Mouse (Mus musculus) embryo, embryonic 9.5 days (tissue): Measurements from ENCODE around the gene Cfi.

Experiments
- DNase-seq: peaks from one replicate; pipeline ENCODE4 v3.0.0-alpha.2; 2017; ENCODE audit errors: extremely low spot score

Gene Cfi

DNA sequence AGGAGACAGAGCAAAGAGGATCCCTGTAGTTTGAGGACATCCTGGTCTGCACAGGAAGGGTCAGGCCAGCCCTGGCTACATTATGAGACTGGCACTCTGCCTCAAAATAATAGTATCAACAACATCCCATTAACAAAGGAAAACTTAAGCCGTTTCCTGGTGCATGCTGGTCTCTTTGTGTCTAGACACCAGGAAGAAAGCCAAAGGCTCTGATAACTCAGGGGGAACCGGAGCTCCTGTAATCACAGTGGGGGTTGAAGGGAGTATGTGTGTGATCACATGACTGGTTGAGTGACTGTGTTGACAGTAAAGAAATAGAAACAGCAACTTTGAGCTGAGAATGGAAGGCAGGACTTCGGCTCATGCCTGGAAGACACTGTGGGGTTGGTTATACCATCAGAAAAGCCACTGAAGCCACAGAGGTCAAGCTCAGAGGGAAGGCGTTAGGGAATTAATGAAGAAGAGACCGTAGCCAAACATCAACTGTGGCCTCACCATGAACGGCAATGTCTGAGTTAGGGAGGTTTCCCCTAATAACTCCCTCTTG, at the start of gene Cfi:
Cfi (plus strand) TSS at position 497 of the 547 bp plus-strand sequence.
- no peak for DNase-seq

DNA sequence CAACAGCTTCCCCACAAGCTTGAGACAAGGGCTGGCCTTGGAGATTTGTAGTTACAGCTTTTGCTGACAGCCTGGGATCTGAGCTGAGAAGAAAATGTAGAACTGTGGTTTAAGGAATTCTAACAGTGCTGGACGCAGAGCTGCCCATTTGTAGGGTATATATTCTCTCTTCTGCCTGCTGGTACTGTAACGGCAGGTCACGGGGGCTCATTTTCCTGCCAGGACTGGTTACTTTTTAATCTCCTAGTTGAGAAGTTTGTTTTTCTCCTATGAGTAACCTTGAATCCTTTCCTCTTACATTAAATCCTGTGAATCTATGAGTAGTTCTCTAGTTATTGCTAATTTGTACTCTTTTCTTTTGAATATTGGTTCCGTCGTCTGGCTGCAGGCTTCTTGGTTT, 41.9 kb upstream of the Cfi start:
- DNase-seq = no peak

DNA sequence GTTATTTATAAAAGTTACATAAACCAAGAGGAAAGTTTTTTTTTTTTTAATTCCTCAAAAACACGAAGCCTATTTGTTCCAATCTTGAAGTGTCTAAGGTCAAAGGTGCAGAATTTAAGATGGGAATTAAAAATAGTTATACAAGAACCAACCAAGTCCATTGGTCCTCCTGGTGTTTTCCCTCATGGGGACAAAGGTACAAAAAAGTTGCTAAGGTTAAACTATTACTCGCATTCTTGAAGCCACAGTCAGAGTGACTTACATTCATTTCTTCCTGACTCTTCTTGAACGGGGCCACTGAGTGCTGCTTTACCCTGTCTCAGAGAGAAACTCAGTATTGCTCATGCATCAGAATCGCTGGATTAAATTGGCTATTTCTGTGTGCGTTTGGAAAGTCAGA, 38.3 kb upstream of the Cfi start:
- DNase-seq = no peak

DNA sequence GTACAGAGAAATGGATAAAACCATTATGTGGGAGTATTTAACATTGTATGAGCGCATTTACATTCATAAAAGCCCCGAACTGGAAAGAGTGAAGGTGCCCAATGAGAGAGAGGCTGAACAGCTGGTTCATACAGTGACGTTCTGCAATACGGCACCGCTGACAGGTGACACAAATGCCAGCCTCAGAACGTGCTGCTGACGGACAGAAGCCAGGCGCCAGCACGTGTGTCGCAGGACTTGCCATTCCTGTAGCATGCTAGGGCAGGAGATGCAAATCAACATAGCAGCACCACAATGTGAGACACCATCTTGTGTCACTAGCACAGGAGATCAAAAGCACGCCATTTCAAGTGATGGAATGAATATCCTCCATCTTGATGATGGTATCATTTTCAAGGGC, 37.1 kb upstream of the Cfi start:
- DNase-seq = no peak

DNA sequence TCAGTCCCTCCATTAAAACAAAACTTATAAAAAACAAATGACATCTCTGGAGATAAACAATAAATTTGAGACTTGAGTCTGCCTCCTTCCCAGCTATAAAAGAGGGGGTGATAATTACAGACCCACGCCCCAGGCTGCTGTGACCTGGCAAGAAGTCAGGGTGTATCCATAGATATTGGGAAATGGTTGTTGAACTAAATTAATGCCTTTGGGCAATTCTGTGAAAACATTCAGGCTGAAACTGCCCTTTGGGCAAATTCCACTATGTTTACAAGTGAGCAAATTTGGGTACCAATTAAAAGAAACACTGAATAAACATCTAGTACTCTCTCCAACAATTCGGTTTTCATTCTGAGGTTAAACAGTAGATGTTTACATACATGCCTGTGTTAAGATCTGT, 36.7 kb upstream of the Cfi start:
- DNase-seq = no peak

DNA sequence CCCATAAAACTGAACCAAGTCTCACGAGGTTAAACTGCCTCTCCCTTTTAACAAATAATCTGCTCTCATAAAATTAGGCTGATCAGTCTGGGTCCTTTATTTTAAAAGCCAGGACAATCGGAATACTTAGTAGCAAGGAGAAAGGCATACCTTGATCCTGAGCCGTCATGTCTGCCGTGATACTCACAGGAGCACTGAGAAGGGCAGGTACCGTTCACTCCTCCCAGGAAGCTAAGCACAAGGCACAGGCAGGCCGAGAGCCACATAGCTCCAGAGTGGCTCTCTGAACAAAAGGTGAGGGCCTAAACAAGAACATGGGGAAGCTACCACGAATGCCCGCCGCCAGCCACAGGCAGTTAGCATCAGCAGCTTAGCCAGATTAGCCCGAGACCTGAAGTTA, 31.9 kb upstream of the Cfi start, which contains the start of gene Lrit3:
Lrit3 (minus strand) TSS at position 266 of the 400 bp plus-strand sequence.
- no peak for DNase-seq

GRCm38 (mm10) chr3:129820847-129821246, 14.8 kb upstream of the Cfi start:
- no peak for DNase-seq

DNA sequence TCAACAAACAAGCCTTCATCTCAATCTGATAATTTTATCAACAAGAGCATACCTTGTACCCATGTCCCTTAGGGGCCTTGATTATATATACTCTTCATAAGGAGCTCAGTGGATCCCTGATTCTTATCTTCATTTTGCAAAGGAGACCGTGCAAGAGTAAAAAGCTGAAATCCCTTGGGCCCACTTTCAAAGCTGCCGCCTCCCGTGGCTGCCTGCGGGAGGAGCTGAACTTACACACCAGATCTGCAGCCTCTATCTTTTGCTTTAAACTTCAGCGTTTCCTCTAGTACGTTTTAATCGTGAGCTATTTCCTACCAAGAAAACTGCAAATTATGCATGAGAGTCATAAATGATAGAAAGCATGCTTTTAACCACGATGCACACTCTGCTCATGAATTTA, 13.9 kb upstream of the Cfi start:
- no peak for DNase-seq

DNA sequence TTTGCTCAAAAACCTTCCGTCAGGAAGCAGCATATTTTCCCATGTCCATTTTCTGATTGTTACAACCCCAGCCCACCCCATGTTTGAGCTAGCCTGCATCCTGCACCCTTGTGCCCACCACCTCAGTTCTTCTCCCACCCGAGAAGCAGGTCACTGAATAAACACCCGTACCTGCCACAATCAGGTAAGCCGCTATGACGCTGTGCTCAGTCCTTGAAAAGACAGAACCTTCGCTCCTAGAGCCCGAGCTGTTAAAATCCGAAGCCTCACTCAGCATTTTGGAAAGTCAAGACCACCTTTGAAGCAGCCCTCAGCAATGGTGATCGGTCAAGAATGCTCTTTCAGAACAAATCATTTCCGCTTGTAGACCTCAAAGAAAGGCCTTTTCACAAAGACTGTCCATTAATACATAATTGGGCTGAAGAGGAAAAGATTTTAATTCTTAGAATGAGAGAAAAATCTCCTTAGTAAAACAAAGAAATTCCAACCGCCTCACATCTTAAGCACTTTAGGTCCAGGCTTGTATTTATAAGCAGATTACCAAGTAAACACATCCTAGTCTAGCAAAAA, 13.4 kb upstream of the Cfi start, which contains the start of gene Rrh:
Rrh (minus strand) TSS at position 382 of the 570 bp plus-strand sequence.
- no peak for DNase-seq

DNA sequence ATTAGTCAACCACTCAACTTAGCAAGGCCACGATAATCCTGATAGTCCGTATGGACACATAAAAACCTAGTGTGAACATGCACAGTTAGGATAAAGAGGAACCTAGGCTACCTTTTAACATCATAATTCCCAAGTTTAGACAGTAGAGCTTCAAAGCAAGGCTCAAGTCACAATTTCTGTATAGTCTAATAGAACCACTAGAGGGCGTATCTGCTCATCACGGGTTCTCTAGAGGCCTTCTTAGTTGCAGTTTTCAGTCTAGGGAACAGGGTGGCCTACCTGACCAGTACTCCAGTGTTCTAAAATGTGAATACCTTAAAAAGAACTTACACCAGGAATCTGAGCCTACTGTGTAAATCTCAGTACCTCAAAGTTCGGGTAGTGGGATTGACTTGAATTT, 12.4 kb upstream of the Cfi start:
- peak; percentile 24 for DNase-seq

DNA sequence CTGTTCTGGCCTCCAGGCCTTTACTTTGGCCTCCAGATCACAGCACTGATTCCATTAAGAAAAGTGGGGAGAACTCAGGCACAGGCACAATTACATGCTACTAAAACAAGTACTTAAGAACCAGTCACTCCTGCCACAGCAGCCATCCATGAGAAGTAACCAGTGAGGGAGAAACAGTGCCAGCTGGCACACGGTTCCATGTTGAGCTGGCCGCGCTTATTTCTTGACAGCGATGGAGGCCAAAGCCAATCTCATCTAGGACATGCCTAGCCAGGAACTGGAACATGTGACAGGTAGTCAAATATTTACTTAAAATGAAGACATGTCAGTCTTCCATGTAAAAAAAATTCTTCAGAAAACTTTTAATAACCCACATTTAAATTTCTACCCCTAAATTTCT, 11.5 kb upstream of the Cfi start:
- no peak for DNase-seq

DNA sequence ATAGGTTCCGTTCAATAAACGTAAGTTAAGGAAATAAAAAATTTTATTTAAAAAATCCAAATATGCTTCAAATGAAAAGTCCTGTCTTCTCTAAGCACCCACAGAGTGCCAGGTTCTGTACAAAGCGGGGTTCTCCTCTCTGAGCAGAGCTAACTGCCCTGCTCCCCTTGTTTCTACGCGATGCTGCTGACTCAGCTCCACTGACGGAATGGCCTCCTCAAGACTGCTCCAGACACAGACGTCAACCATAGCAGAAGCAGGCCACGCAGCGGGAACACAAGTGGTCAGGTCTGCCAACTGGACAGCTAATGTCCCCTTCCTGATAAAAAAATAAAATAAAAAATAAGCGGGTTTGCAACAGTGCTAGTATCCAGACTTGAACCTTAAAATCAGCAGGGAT, 10.8 kb upstream of the Cfi start:
- DNase-seq = no peak

GRCm38 (mm10) chr3:129826691-129827090, 9.0 kb upstream of the Cfi start:
- DNase-seq = no peak

GRCm38 (mm10) chr3:129827691-129828090, 8.0 kb upstream of the Cfi start:
- DNase-seq = no peak

GRCm38 (mm10) chr3:129830626-129831025, 5.1 kb upstream of the Cfi start:
- no peak for DNase-seq

GRCm38 (mm10) chr3:129831035-129831568, 4.6 kb upstream of the Cfi start, which contains the start of gene Gar1:
Gene Gar1 (minus strand): TSS chr3:129831396.
- DNase-seq = peak; percentile 93

- DNase-seq = peak; percentile 16
Observed at GRCm38 (mm10) chr3:129836051-129836697, 490 bp downstream of the Cfi start.

DNA sequence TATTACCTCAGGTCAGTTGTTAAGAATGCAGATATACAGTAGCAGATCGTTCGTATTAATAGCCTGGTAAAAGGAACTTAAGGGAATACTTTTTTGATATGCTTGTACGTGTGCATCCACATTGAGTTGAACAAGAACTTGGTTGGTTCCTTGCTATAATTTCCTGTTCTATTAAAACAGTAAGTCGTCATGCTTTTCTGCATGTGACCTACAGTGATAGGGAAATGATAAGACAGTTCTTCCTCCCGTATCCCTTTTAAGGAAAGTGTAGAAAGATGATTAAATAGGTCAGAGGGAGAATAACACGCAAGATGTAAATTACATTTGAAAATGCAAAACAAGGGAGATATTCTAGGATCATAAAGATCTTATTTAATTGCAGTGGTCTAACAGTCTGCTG, 1.3 kb downstream of the Cfi start:
- no peak for DNase-seq

DNA sequence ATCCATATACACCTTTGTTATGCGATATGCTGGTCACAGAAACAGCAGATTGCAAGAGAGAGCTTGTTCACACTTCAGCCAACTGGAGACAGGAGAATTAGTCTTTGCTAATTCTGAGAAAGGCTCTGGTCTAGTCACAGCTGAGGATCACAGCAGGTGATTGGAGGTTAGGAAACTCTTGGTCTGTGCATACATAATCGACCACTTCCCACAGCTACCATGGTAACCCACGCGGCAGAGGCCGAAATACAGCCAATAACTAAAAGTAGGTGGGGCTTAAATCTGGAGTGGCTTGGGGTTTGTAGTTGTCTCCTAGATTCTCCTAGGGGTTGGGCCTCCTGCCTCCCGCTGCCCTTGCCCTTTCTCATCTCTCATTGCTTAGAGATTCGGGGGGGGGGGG, 2.3 kb downstream of the Cfi start:
- no peak for DNase-seq

- DNase-seq = no peak
Observed at GRCm38 (mm10) chr3:129845868-129846267, 10.2 kb downstream of the Cfi start.

DNA sequence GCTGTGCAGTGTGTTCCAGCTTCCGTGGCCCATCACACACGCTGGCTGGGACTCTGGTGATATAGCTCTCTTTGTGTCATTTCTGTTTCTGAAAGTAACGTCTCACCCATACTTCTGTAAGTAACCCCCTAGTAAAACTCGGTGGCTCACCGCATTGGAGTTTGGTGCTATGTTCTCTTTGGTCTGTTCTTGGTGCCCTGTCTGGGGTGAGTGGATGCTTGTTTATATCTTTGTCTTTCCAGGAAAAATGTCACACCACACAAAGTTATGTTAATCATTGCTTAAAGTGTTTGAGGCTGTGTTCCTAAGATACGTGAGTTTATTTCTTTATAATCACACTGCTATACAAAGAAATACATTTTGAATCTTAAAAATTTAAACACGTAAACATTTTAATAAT, 11.2 kb downstream of the Cfi start:
- DNase-seq = no peak

GRCm38 (mm10) chr3:129862592-129862991, 26.9 kb downstream of the Cfi start:
- DNase-seq = no peak

- DNase-seq = peak; percentile 24
Observed at GRCm38 (mm10) chr3:129863698-129864097, 28.0 kb downstream of the Cfi start.
